Mouse (Mus musculus): ENCODE results near the gene Dennd4b. TPM values are rescaled to one million over a fixed set of nuclear protein-coding genes. Genes with fewer than 3 reads are reported as not detected.
"Not testable (repeated sequence)": the region's sequence is repeated elsewhere in the genome, so short reads cannot be mapped to it uniquely, and the experiment has no call there.

Dennd4b gene
- polyA plus RNA-seq, 1 experiment from 2014 or later, result 4.2 TPM

- H3K9me3 ChIP-seq, result no peaks in the 10 kb centered on the region
- peak overlapping the region; percentile 64 for H3K4me2 ChIP-seq (replicated peaks)
- 85% methylated on average over 10 of the region's 10 CpGs for WGBS
- H3K27ac ChIP-seq, result no peak overlapping the region
- H3K36me3 ChIP-seq, result peaks cover 4% of the 10 kb centered on the region
- H3K4me1 ChIP-seq, result peaks cover 22% of the 10 kb centered on the region
- H3K9ac ChIP-seq, result peak overlapping the region; percentile 59
- no peaks in the 10 kb centered on the region for H3K27me3 ChIP-seq
- H3K4me3 ChIP-seq, result no peak overlapping the region
- no peak for ATAC-seq (ENCODE audit: low FRiP score, low read depth)
Observed at GRCm38 (mm10) chr3:90241669-90242358, 23.2 kb upstream of the Dennd4b start.

GRCm38 (mm10) chr3:90242984-90243775 lies 21.8 kb upstream of the Dennd4b start, which contains the start of gene Creb3l4:
Creb3l4 (minus strand) TSS chr3:90243512.
- H3K4me3 ChIP-seq, result peak within 1 kb of the TSS; percentile 42
- no peaks in the 10 kb centered on the region; the same call in 1 of the 2 replicates for H3K36me3 ChIP-seq
- WGBS, result 1% methylated on average over 19 of the region's 19 CpGs
- no peaks in the 10 kb centered on the region for H3K9me3 ChIP-seq
- H3K27ac ChIP-seq, result peak within 1 kb of the TSS; percentile 84
- no peaks in the 10 kb centered on the region for H3K27me3 ChIP-seq
- H3K9ac ChIP-seq, result peak within 1 kb of the TSS; percentile 59
- peak; percentile 77 for ATAC-seq (ENCODE audit: low FRiP score, low read depth)
- H3K4me2 ChIP-seq (replicated peaks), result peak within 1 kb of the TSS; percentile 64
- peaks cover 25% of the 10 kb centered on the region for H3K4me1 ChIP-seq

- H3K27ac ChIP-seq, result no peak overlapping the region
- H3K9me3 ChIP-seq, result no peaks in the 10 kb centered on the region
- no peak for ATAC-seq (ENCODE audit: low FRiP score, low read depth)
- no peaks in the 10 kb centered on the region for H3K27me3 ChIP-seq
- no peak overlapping the region for H3K4me2 ChIP-seq (replicated peaks)
- WGBS, result 76% methylated on average over 2 of the region's 2 CpGs
- H3K9ac ChIP-seq, result no peak overlapping the region
- H3K36me3 ChIP-seq, result peaks cover 7% of the 10 kb centered on the region
- H3K4me3 ChIP-seq, result no peak overlapping the region
- peaks cover 37% of the 10 kb centered on the region for H3K4me1 ChIP-seq
Observed at GRCm38 (mm10) chr3:90245406-90245805, 19.6 kb upstream of the Dennd4b start.

DNA sequence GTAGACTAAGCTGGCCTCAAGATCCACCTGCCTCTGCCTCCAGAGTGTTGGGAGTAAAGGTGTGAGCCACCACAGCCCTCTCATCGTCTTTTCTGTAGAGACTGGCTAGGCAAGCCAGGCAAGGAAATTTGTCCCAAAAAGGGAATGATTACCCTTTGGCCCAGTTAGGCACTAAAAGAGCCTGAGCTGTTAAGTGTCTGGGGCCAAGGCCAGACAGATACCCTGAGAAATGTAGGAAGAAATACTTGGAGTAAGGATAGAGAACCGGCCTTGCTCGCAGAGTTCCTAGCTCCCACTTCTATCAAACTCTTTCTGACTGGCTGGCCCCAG lies 17.4 kb upstream of the Dennd4b start:
- Histone ChIP-seq H3K27me3 (no peaks in the 10 kb centered on the region), H3K36me3 (peaks cover 22% of the 10 kb centered on the region), H3K4me2 (replicated peaks) (peak overlapping the region; percentile 90), H3K4me3 (peak overlapping the region; percentile 79), H3K4me1 (peaks cover 29% of the 10 kb centered on the region), H3K27ac (peak overlapping the region; percentile 91), H3K9ac (peak overlapping the region; percentile 82), H3K9me3 (no peaks in the 10 kb centered on the region)
- peak; percentile 13; the same call in 1 of the 2 replicates for ATAC-seq (ENCODE audit: low FRiP score, low read depth)
- 0% methylated on average over 3 of the region's 3 CpGs for WGBS

GRCm38 (mm10) chr3:90247960-90248745 lies 16.8 kb upstream of the Dennd4b start, which contains the start of gene Slc39a1:
Slc39a1 (plus strand) TSS chr3:90248172.
- Histone ChIP-seq H3K36me3 (peaks cover 22% of the 10 kb centered on the region), H3K4me3 (peak within 1 kb of the TSS; percentile 79), H3K4me2 (replicated peaks) (peak within 1 kb of the TSS; percentile 90), H3K27me3 (no peaks in the 10 kb centered on the region), H3K9ac (peak within 1 kb of the TSS; percentile 82), H3K9me3 (no peaks in the 10 kb centered on the region), H3K27ac (peak within 1 kb of the TSS; percentile 91), H3K4me1 (peaks cover 23% of the 10 kb centered on the region)
- peak; percentile 94 for ATAC-seq (ENCODE audit: low FRiP score, low read depth)
- WGBS, result under 1% methylated on average over 39 of the region's 44 CpGs

DNA sequence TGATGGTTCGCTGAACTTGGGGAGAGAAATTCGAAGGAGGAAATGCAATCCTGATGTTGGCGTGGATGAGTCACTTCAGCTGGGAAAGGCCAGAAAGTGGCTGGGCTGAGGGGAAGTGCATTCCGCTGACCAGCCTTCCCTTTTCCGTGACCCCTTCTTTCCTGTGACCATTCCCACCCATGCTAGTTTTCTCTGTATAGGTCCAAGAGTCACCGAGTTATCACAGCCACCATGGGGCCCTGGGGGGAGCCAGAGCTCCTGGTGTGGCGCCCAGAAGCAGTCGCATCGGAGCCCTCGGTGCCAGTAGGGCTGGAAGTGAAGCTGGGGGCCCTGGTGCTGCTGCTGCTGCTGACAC lies 16.3 kb upstream of the Dennd4b start:
- 5% methylated on average over 10 of the region's 10 CpGs for WGBS
- H3K27ac ChIP-seq, result peak overlapping the region; percentile 89
- H3K9me3 ChIP-seq, result no peaks in the 10 kb centered on the region
- peaks cover 18% of the 10 kb centered on the region for H3K4me1 ChIP-seq
- no peak for ATAC-seq (ENCODE audit: low FRiP score, low read depth)
- H3K36me3 ChIP-seq, result peaks cover 22% of the 10 kb centered on the region
- H3K4me3 ChIP-seq, result peak overlapping the region; percentile 79
- no peaks in the 10 kb centered on the region for H3K27me3 ChIP-seq
- H3K9ac ChIP-seq, result peak overlapping the region; percentile 82
- peak overlapping the region; percentile 90 for H3K4me2 ChIP-seq (replicated peaks)

DNA sequence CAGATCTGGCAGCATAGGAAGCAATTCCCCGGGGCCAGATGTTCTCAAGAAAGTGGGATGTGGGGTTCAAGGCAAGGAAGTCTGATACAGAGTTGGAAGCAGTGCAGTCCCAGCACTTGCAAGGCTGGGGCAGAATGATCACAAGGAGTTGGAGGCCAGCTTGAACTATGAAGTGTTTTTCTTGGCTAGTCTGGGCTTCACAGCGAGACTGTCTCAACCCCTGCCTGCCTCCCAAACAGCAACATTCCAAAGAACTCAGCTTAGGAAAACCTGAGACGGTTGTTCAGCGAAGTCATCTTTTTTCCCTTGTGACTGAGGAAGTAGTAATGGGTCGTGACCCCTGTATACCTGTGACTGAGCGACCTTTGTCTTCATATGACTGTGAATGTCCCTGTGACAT lies 14.2 kb upstream of the Dennd4b start:
- H3K9me3 ChIP-seq, result no peaks in the 10 kb centered on the region
- H3K27ac ChIP-seq, result no peak overlapping the region
- H3K36me3 ChIP-seq, result peaks cover 22% of the 10 kb centered on the region
- H3K4me1 ChIP-seq, result peaks cover 24% of the 10 kb centered on the region
- no peak for ATAC-seq (ENCODE audit: low FRiP score, low read depth)
- H3K9ac ChIP-seq, result no peak overlapping the region
- no peak overlapping the region for H3K4me2 ChIP-seq (replicated peaks)
- WGBS, result 82% methylated on average over 6 of the region's 6 CpGs
- no peaks in the 10 kb centered on the region for H3K27me3 ChIP-seq
- H3K4me3 ChIP-seq, result no peak overlapping the region

DNA sequence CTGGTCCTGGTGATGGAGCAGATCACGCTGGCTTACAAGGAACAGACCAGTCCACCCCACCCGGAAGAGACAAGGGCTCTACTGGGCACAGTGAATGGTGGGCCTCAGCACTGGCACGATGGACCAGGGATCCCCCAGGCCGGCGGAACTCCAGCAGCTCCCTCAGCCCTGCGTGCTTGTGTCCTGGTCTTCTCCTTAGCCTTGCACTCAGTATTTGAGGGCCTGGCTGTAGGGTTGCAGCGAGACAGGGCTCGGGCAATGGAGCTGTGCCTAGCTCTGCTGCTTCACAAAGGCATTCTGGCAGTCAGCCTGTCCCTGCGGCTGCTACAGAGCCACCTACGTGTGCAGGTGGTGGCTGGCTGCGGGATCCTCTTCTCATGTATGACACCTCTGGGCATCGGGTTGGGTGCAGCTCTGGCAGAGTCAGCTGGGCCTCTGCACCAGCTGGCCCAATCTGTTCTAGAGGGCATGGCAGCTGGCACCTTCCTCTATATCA lies 13.2 kb upstream of the Dennd4b start:
- not testable (repeated sequence) for H3K27ac ChIP-seq; H3K9ac ChIP-seq; H3K27me3 ChIP-seq; H3K9me3 ChIP-seq; H3K4me2 ChIP-seq (replicated peaks); ATAC-seq (ENCODE audit: low FRiP score, low read depth); H3K4me3 ChIP-seq
- H3K4me1 ChIP-seq, result peaks cover 31% of the 10 kb centered on the region
- H3K36me3 ChIP-seq, result peaks cover 22% of the 10 kb centered on the region
- WGBS, result 92% methylated on average over 11 of the region's 12 CpGs

DNA sequence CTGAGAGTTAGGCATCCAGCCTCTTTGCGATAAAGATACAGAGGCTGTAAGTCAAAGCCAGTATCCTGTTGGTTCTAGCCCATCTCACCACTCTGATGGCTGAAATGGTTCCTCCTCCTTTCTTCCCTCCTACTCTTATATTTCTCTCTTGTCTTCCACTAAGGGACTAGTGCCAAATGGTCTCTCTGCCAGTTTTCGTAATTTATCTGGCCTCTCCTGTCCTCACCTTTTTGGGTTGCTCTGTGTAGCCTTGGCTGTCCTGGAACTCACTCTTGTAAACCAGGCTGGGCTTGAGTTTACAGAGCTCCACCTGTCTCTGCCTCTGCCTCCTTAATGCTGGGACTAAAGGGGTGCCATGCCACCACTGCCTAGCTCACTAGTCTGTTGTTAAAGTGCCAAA lies 12.3 kb upstream of the Dennd4b start:
- not testable (repeated sequence) for H3K27me3 ChIP-seq; H3K9me3 ChIP-seq; H3K27ac ChIP-seq; H3K9ac ChIP-seq; ATAC-seq (ENCODE audit: low FRiP score, low read depth); H3K4me3 ChIP-seq; H3K4me2 ChIP-seq (replicated peaks)
- H3K36me3 ChIP-seq, result peaks cover 29% of the 10 kb centered on the region
- 92% methylated on average over 2 of the region's 2 CpGs for WGBS
- peaks cover 28% of the 10 kb centered on the region for H3K4me1 ChIP-seq

- not testable (repeated sequence) for ATAC-seq (ENCODE audit: low FRiP score, low read depth); H3K9me3 ChIP-seq
- peak overlapping the region; percentile 78; the same call in 1 of the 2 replicates for H3K4me2 ChIP-seq (replicated peaks)
Observed at GRCm38 (mm10) chr3:90253174-90253573, 11.8 kb upstream of the Dennd4b start.

DNA sequence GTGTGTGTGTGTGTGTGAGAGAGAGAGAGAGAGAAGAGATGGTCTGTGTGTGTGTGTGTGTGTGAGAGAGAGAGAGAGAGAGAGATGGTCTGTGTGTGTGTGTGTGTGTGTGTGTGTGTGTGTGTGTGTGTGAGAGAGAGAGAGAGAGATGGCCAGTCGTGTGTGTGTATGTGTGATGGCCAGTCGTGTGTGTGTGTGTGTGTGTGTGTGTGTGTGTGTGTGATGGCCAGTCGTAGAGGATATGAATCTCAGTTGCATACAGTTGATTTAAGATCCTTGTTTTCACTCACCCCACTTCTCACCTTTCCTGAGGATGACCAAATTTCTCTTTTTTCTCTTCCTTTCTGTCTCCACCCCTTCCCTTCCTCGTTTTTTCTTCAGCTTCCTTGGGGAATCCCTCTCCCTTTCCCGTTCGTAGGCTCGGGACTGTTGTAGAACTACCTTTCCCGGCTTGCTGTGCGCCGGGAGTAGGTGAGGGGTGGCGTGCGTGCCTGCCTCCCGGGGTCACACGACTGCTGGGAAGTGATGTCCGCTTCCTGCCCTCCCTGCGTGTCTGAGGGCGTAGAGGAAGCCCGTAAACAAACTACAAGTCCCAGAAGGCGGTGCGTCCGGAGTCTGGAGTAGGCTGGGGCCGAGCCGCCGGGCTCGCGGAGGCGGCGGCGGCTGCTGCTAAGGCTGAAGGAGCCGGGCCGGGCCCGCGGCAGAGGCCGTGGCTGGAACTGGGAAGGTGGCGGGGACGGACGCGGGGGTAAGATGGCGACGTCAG lies 11.1 kb upstream of the Dennd4b start, which contains the start of gene Crtc2:
Gene Crtc2 (plus strand): TSS at position 511 of the 766 bp plus-strand sequence.
- H3K27ac ChIP-seq, result peak within 1 kb of the TSS; percentile 87
- H3K4me3 ChIP-seq, result peak within 1 kb of the TSS; percentile 91
- peak within 1 kb of the TSS; percentile 95 for H3K9ac ChIP-seq
- peak; percentile 97 for ATAC-seq (ENCODE audit: low FRiP score, low read depth)
- H3K36me3 ChIP-seq, result peaks cover 41% of the 10 kb centered on the region
- H3K9me3 ChIP-seq, result no peaks in the 10 kb centered on the region
- peak within 1 kb of the TSS; percentile 78 for H3K4me2 ChIP-seq (replicated peaks)
- WGBS, result 1% methylated on average over 38 of the region's 40 CpGs
- H3K27me3 ChIP-seq, result no peaks in the 10 kb centered on the region
- peaks cover 24% of the 10 kb centered on the region for H3K4me1 ChIP-seq

More at GRCm38 (mm10) chr3:90253174-90253573, 11.8 kb upstream of the Dennd4b start:
- Histone ChIP-seq H3K4me1 (peaks cover 28% of the 10 kb centered on the region), H3K36me3 (peaks cover 34% of the 10 kb centered on the region)
- WGBS, result 77% methylated on average over 1 of the region's 1 CpGs
- H3K9ac ChIP-seq, H3K27ac ChIP-seq, H3K4me3 ChIP-seq, H3K27me3 ChIP-seq: not testable (repeated sequence)
